Mouse (Mus musculus) lung, postnatal 0 days (tissue): ENCODE results near the gene Pgap2.

Experiments
- CTCF ChIP-seq: IDR thresholded peaks from 2 replicates; pipeline ENCODE4 v1.5.1; 2016; ENCODE audit warnings: antibody characterized with exemption, mild to moderate bottlenecking
- EP300 ChIP-seq: IDR thresholded peaks from 2 replicates; pipeline ENCODE4 v1.6.1; 2016; ENCODE audit warnings: antibody characterized with exemption, mild to moderate bottlenecking, control low read depth

- TF ChIP-seq CTCF (peak; percentile 86), EP300 (peak; percentile 47; the same call in 1 of the 2 replicates)
These were observed 48.2 kb downstream of the Pgap2 start for GRCm38 (mm10) chr7:102258189-102258588.
